ENCODE assay signal across 13 mouse cellular contexts in genomic region chr4:139582346-139582745, GRCm38 (mm10). TPM values are rescaled to one million over a fixed set of nuclear protein-coding genes. Genes with fewer than 3 reads are reported as not detected.
DNase-seq lines count a peak whose midpoint lies in the region; ATAC-seq and TF ChIP-seq lines count a peak whose summit lies in the region.
"Had no signal": no experiment of that assay in that cellular context is flagged by ENCODE, and none has a peak within 500 bp of the region (broad histone marks: within the 10 kb centered on the region; RNA-seq: fewer than 3 reads in every experiment).

No protein-coding gene starts in this region.

- ATAC-seq in kidney, embryonic 16.5 days (ENCODE audit: low FRiP score, low TSS enrichment): no peak
- no peak for ATAC-seq in embryonic facial prominence, embryonic 12.5 days (ENCODE audit: insufficient number of reproducible peaks, insufficient read depth, low FRiP score, low TSS enrichment)
- no peak for ATAC-seq in liver, postnatal 0 days
- no peak for ATAC-seq in activated CD4-positive, CD25-positive, alpha-beta regulatory T cell, adult 4 months

- intact Hi-C loops in left cerebral cortex, postnatal 4 days (cut with DNase I): no loop called here

- peak; percentile 55 for DNase-seq in cerebellum, adult 11-12 months
- DNase-seq in cerebellum, postnatal 10 days: no peak
- no peak for DNase-seq in kidney, postnatal 4 days
- DNase-seq in liver, postnatal 0 days: no peak
- no peak for DNase-seq in left cerebral cortex, postnatal 4 days
- DNase-seq: B cell, adult 2 months had no signal

- WGBS in kidney, embryonic 16.5 days: 78% methylated on average over 6 of the region's 6 CpGs
- 70% methylated on average over 6 of the region's 6 CpGs for WGBS in embryonic facial prominence, embryonic 12.5 days
- WGBS in liver, postnatal 0 days (ENCODE audit: insufficient replicate concordance): 45% methylated on average over 6 of the region's 6 CpGs

- no peak overlapping the region for H3K4me2 ChIP-seq in kidney, embryonic 16.5 days (replicated peaks; ENCODE audit: low read depth, low read length)
- no peak overlapping the region for H3K4me2 ChIP-seq in embryonic facial prominence, embryonic 12.5 days (replicated peaks)
- H3K4me2 ChIP-seq in liver, postnatal 0 days (ENCODE audit: low read depth, low read length): 0 out of 2 replicates have a peak overlapping the region, but pooled peaks have one; percentile 63
- H3K4me2 ChIP-seq: liver, embryonic 15.5 days had no signal

- no peak for TF ChIP-seq EP300 in liver, postnatal 0 days (IDR thresholded peaks at IDR 0.05; ENCODE audit: low read depth)

- peak overlapping the region; percentile 94 for H3K27ac ChIP-seq in kidney, embryonic 16.5 days (ENCODE audit: low read length)
- H3K27ac ChIP-seq in embryonic facial prominence, embryonic 12.5 days: peak overlapping the region; percentile 93; the same call in 1 of the 2 replicates
- peak overlapping the region; percentile 77 for H3K27ac ChIP-seq in liver, postnatal 0 days (ENCODE audit: low read depth)

- no peaks in the 10 kb centered on the region for H3K27me3 ChIP-seq in kidney, embryonic 16.5 days (ENCODE audit: insufficient read depth, low read length)
- H3K27me3 ChIP-seq in embryonic facial prominence, embryonic 12.5 days: no peaks in the 10 kb centered on the region
- no peaks in the 10 kb centered on the region; the same call in 1 of the 2 replicates for H3K27me3 ChIP-seq in liver, postnatal 0 days (ENCODE audit: insufficient read depth, low read length)

- H3K4me3 ChIP-seq in kidney, embryonic 16.5 days (ENCODE audit: low read length): no peak overlapping the region
- H3K4me3 ChIP-seq in embryonic facial prominence, embryonic 12.5 days: no peak overlapping the region
- no peak overlapping the region for H3K4me3 ChIP-seq in liver, postnatal 0 days (ENCODE audit: low read depth, low read length)
- H3K4me3 ChIP-seq: layer of hippocampus, adult 2 months; liver, embryonic 15.5 days had no signal

- H3K9ac ChIP-seq in kidney, embryonic 16.5 days (replicated peaks; ENCODE audit: low read length): no peak overlapping the region
- H3K9ac ChIP-seq in embryonic facial prominence, embryonic 12.5 days: no peak overlapping the region
- no peak overlapping the region for H3K9ac ChIP-seq in liver, postnatal 0 days (replicated peaks)
- H3K9ac ChIP-seq: liver, embryonic 15.5 days had no signal

- peaks cover 96% of the 10 kb centered on the region for H3K4me1 ChIP-seq in kidney, embryonic 16.5 days (ENCODE audit: insufficient read depth, low read length)
- H3K4me1 ChIP-seq in embryonic facial prominence, embryonic 12.5 days: peaks cover 66% of the 10 kb centered on the region
- peaks cover 60% of the 10 kb centered on the region for H3K4me1 ChIP-seq in liver, postnatal 0 days (ENCODE audit: insufficient read depth)

- H3K9me3 ChIP-seq in kidney, embryonic 16.5 days (ENCODE audit: low read length): no peaks in the 10 kb centered on the region
- no peaks in the 10 kb centered on the region for H3K9me3 ChIP-seq in embryonic facial prominence, embryonic 12.5 days
- no peaks in the 10 kb centered on the region for H3K9me3 ChIP-seq in liver, postnatal 0 days (ENCODE audit: low read length)
- H3K9me3 ChIP-seq: liver, embryonic 15.5 days had no signal

- no peaks in the 10 kb centered on the region for H3K36me3 ChIP-seq in kidney, embryonic 16.5 days (ENCODE audit: insufficient read depth, low read length)
- H3K36me3 ChIP-seq in embryonic facial prominence, embryonic 12.5 days: no peaks in the 10 kb centered on the region
- no peaks in the 10 kb centered on the region for H3K36me3 ChIP-seq in liver, postnatal 0 days (replicated peaks; ENCODE audit: insufficient read depth, low read length)
- H3K36me3 ChIP-seq: liver, embryonic 15.5 days had no signal

- TF ChIP-seq CTCF in liver, postnatal 0 days (IDR thresholded peaks at IDR 0.05; ENCODE audit: low read depth): no peak

RNA-seq across cellular contexts. Expression of gene Gm21969, which starts 20.6 kb away (rescaled TPM):
- not detected in 2 replicates for polyA plus RNA-seq in kidney, embryonic 16.5 days (2015; fragmentation: Nextera tagmentation; extraction: Ambion mirVana)
- not detected in 2 replicates for polyA plus RNA-seq in embryonic facial prominence, embryonic 12.5 days (2016; fragmentation: Nextera tagmentation; extraction: Ambion mirVana)
- 0.04 TPM in 1 of 2 replicates, not detected in the other for polyA plus RNA-seq in liver, postnatal 0 days (2015; fragmentation: Nextera tagmentation; extraction: Ambion mirVana)
- under 1 TPM in 1 of 2 experiments, not detected in 1; 0.12 TPM for total RNA-seq in left cerebral cortex, postnatal 4 days (2021)
- not detected for polyA plus RNA-seq in activated CD4-positive, CD25-positive, alpha-beta regulatory T cell, adult 4 months (2017; shearing (Covaris generic))
- total RNA-seq: hematopoietic stem cell, adult 5-6 weeks; layer of hippocampus, adult 2 months; midbrain, postnatal 0 days had no signal
- polyA plus RNA-seq: liver, embryonic 15.5 days; midbrain, postnatal 0 days had no signal

RNA-seq across cellular contexts. Expression of gene Aldh4a1, which starts 40.3 kb away (rescaled TPM):
- 133 and 149 TPM in 2 replicates for polyA plus RNA-seq in kidney, embryonic 16.5 days (2015; fragmentation: Nextera tagmentation; extraction: Ambion mirVana)
- 25.6 and 27.1 TPM in 2 replicates for polyA plus RNA-seq in embryonic facial prominence, embryonic 12.5 days (2016; fragmentation: Nextera tagmentation; extraction: Ambion mirVana)
- 81.2 and 86.3 TPM in 2 replicates for polyA plus RNA-seq in liver, postnatal 0 days (2015; fragmentation: Nextera tagmentation; extraction: Ambion mirVana)
- 10 to 100 TPM; 23.6 to 25.0 TPM for total RNA-seq in left cerebral cortex, postnatal 4 days (2021)
- polyA plus RNA-seq in activated CD4-positive, CD25-positive, alpha-beta regulatory T cell, adult 4 months (2017; shearing (Covaris generic)): 10 to 100 TPM in 1 of 2 experiments, 1 to 10 TPM in 1; 6.7 to 11.3 TPM

RNA-seq across cellular contexts. Expression of gene Iffo2, which starts 52.0 kb away (rescaled TPM):
- 3.2 and 3.7 TPM in 2 replicates for polyA plus RNA-seq in kidney, embryonic 16.5 days (2015; fragmentation: Nextera tagmentation; extraction: Ambion mirVana)
- polyA plus RNA-seq in embryonic facial prominence, embryonic 12.5 days (2016; fragmentation: Nextera tagmentation; extraction: Ambion mirVana): 6.1 and 6.4 TPM in 2 replicates
- 1.2 and 2.0 TPM in 2 replicates for polyA plus RNA-seq in liver, postnatal 0 days (2015; fragmentation: Nextera tagmentation; extraction: Ambion mirVana)
- 10 to 100 TPM; 24.2 to 26.3 TPM for total RNA-seq in left cerebral cortex, postnatal 4 days (2021)
- 1 to 10 TPM; 2.0 to 3.1 TPM for polyA plus RNA-seq in activated CD4-positive, CD25-positive, alpha-beta regulatory T cell, adult 4 months (2017; shearing (Covaris generic))
